Mouse (Mus musculus) testis, postnatal 14 days (tissue): ENCODE measurements at regions not wholly inside any gene's neighbourhood (a gene's known extent, or its start where the extent isn't known, plus 50 kb on each side); places are given as distances from the start of the nearest gene placed in this dataset.

ENCODE experiments used
- DNase-seq: peaks from one replicate; pipeline ENCODE4 v3.0.0; 2021; ENCODE audit warnings: low spot score

GRCm38 (mm10) chr15:96880066-96880465, 175.7 kb downstream of the Slc38a4 start:
- DNase-seq = no peak

GRCm38 (mm10) chr15:96878796-96879195, 177.0 kb downstream of the Slc38a4 start:
- no peak for DNase-seq

GRCm38 (mm10) chr15:96877931-96878330, 177.8 kb downstream of the Slc38a4 start:
- no peak for DNase-seq

GRCm38 (mm10) chr15:96877271-96877670, 177.7 kb upstream of the Slc38a2 start:
- no peak for DNase-seq

GRCm38 (mm10) chr15:96874145-96874544, 174.6 kb upstream of the Slc38a2 start:
- DNase-seq = no peak

GRCm38 (mm10) chr15:96873562-96873961, 174.0 kb upstream of the Slc38a2 start:
- no peak for DNase-seq

- DNase-seq = no peak
These were observed 173.6 kb upstream of the Slc38a2 start for GRCm38 (mm10) chr15:96873126-96873525.

- DNase-seq = no peak
These were observed 168.2 kb upstream of the Slc38a2 start for GRCm38 (mm10) chr15:96867701-96868100.

GRCm38 (mm10) chr15:96865932-96866331, 166.4 kb upstream of the Slc38a2 start:
- DNase-seq = no peak

- DNase-seq = peak; percentile 44
These were observed 158.2 kb upstream of the Slc38a2 start for GRCm38 (mm10) chr15:96857709-96858108.

- DNase-seq = no peak
These were observed 152.6 kb upstream of the Slc38a2 start for GRCm38 (mm10) chr15:96851970-96852768.

GRCm38 (mm10) chr15:96848150-96848549, 148.6 kb upstream of the Slc38a2 start:
- DNase-seq = no peak

- DNase-seq = no peak
These were observed 145.7 kb upstream of the Slc38a2 start for GRCm38 (mm10) chr15:96845221-96845620.

- no peak for DNase-seq
These were observed 144.8 kb upstream of the Slc38a2 start for GRCm38 (mm10) chr15:96844290-96844689.

- DNase-seq = no peak
These were observed 144.1 kb upstream of the Slc38a2 start for GRCm38 (mm10) chr15:96843589-96843988.

GRCm38 (mm10) chr15:96842881-96843280, 143.4 kb upstream of the Slc38a2 start:
- no peak for DNase-seq

- DNase-seq = no peak
These were observed 137.1 kb upstream of the Slc38a2 start for GRCm38 (mm10) chr15:96836670-96837069.

- peak; percentile 10 for DNase-seq
These were observed 135.3 kb upstream of the Slc38a2 start for GRCm38 (mm10) chr15:96834862-96835261.

- peak; percentile 17 for DNase-seq
These were observed 134.8 kb upstream of the Slc38a2 start for GRCm38 (mm10) chr15:96834162-96834843.

GRCm38 (mm10) chr15:96832389-96832788, 132.9 kb upstream of the Slc38a2 start:
- no peak for DNase-seq

- no peak for DNase-seq
These were observed 131.7 kb upstream of the Slc38a2 start for GRCm38 (mm10) chr15:96831256-96831655.

GRCm38 (mm10) chr15:96830578-96830977, 131.0 kb upstream of the Slc38a2 start:
- no peak for DNase-seq

- peak; percentile 49 for DNase-seq
These were observed 130.4 kb upstream of the Slc38a2 start for GRCm38 (mm10) chr15:96829941-96830340.
